Mouse (Mus musculus) brain, embryonic 14.5 days (tissue): ENCODE data around the gene Tctex1d2.

Experiments used
- CTCF ChIP-seq: fragments of 200-500 bp; IDR thresholded peaks from 2 replicates; pipeline ENCODE4 v1.5.1; 2012; ENCODE audit warnings: inconsistent platforms, mild to moderate bottlenecking, moderate library complexity, borderline replicate concordance; ENCODE audit not compliant: insufficient read depth, insufficient read length; ENCODE audit errors: extremely low read depth
- POLR2A ChIP-seq: fragments of 200-500 bp; IDR thresholded peaks from 2 replicates; pipeline ENCODE4 v1.6.1; 2012; ENCODE audit warnings: mild to moderate bottlenecking, inconsistent platforms, borderline replicate concordance; ENCODE audit not compliant: poor library complexity, insufficient read depth, insufficient read length, severe bottlenecking; ENCODE audit errors: extremely low read depth

GRCm38 (mm10) chr16:32437266-32437665 is 17.8 kb downstream of the Tctex1d2 start:
- TF ChIP-seq CTCF (no peak), POLR2A (no peak)
